Mouse (Mus musculus) hindbrain, embryonic 15.5 days (tissue): ENCODE data around the gene Gm21973. TPM values are rescaled to one million over a fixed set of nuclear protein-coding genes. Genes with fewer than 3 reads are reported as not detected.
A peak's percentile ranks its signal among the peaks of the same experiment; 100 is the strongest.

Experiments used
- ATAC-seq: fragments of 200-750 bp; cut with Nextera tagmentation; 2 replicates; pipeline ENCODE4 v1.8.0; 2017; ENCODE audit warnings: low read depth, moderate number of reproducible peaks, moderate TSS enrichment; ENCODE audit not compliant: low FRiP score
- H3K27ac ChIP-seq: fragments of 300-500 bp; sonication (generic); replicated peaks from 2 replicates; pipeline ENCODE4 v1.5.1; 2015; ENCODE audit warnings: mild to moderate bottlenecking, inconsistent platforms
- H3K27me3 ChIP-seq: fragments of 300-500 bp; sonication (generic); 2 replicates; pipeline ENCODE4 v1.6.1; 2015; ENCODE audit warnings: control low read depth, inconsistent platforms
- H3K36me3 ChIP-seq: fragments of 300-500 bp; sonication (generic); 2 replicates; pipeline ENCODE4 v1.6.1; 2015; ENCODE audit warnings: control low read depth, inconsistent platforms
- H3K4me1 ChIP-seq: fragments of 300-500 bp; sonication (generic); replicated peaks from 2 replicates; pipeline ENCODE4 v1.6.1; 2015; ENCODE audit warnings: control low read depth, inconsistent platforms
- H3K4me2 ChIP-seq: fragments of 300-500 bp; sonication (generic); 2 replicates; pipeline ENCODE4 v1.6.1; 2015; ENCODE audit warnings: moderate library complexity, mild to moderate bottlenecking, inconsistent platforms
- H3K4me3 ChIP-seq: fragments of 300-500 bp; sonication (generic); 2 replicates; pipeline ENCODE4 v1.5.1; 2015; ENCODE audit warnings: mild to moderate bottlenecking, inconsistent platforms
- H3K9ac ChIP-seq: fragments of 300-500 bp; sonication (generic); 2 replicates; pipeline ENCODE4 v1.6.1; 2015; ENCODE audit warnings: inconsistent platforms
- H3K9me3 ChIP-seq: fragments of 300-500 bp; sonication (generic); 2 replicates; pipeline ENCODE4 v1.6.1; 2016; ENCODE audit warnings: control low read depth, inconsistent platforms
- WGBS: fragments of 180-500 bp; shearing (Covaris S2); methylation state at CpG from one replicate; pipeline ENCODE4 v1.1.7; 2015; 5-methylcytosine and 5-hydroxymethylcytosine counted together
- polyA plus RNA-seq: library from polyadenylated mRNA; unstranded; fragments of >200 nt; fragmentation: Nextera tagmentation; extraction: Ambion mirVana; gene quantifications from 2 replicates; pipeline ENCODE4 v1.2.1, GENCODE M21; 2015

The Gm21973 gene
- polyA plus RNA-seq: not detected in 2 replicates

DNA sequence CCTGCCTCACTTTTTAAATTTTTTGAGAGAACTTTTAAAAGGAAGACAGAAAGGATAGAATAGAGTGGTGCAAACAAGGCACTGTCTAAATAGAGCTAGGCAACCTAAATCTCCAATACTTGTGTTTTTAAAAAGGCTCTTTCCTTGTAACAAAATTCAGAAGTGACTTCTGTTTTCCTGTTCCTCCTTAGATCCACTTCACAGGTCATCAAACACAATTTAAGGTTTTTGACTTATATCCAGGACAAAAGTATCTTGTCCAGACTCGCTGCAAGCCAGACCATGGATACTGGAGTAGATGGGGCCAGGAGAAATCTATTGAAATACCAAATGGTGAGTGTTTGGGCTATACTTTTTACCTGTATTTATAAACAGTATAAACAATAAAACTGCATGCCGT lies at the start of gene Gm21973:
Gene Gm21973, plus strand, starts transcription at position 301 of the 400 bp plus-strand sequence.
- no peaks in the 10 kb centered on the region for H3K4me1 ChIP-seq
- H3K27ac ChIP-seq: no peak within 1 kb of the TSS
- H3K9ac ChIP-seq: no peak within 1 kb of the TSS
- H3K27me3 ChIP-seq: no peaks in the 10 kb centered on the region
- no peaks in the 10 kb centered on the region for H3K36me3 ChIP-seq
- no peaks in the 10 kb centered on the region for H3K9me3 ChIP-seq
- H3K4me3 ChIP-seq: no peak within 1 kb of the TSS
- H3K4me2 ChIP-seq: no peak within 1 kb of the TSS
- no peak for ATAC-seq
- 89% methylated on average over 2 of the region's 2 CpGs for WGBS

DNA sequence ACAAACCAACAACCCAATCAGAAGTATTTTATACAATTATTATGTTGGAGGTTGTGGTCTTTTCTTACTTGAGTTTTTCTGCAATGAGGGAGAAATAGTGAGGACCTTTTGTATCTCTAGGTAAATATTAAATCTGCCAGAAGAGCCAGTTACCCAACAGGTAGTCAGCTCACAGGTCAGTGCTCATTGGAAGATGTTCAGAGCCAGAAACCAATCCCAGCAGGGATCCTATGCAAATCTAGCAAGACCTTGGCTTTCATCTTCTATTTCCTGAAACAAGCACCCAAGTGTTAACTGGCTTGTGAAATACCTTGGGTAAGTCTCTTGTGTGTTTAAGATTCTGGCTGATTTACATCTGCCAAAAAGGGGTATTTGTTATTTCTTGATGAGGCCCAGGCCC lies 48.8 kb upstream of the Gm21973 start:
- Histone ChIP-seq H3K4me1 (no peaks in the 10 kb centered on the region), H3K36me3 (no peaks in the 10 kb centered on the region), H3K9me3 (no peaks in the 10 kb centered on the region), H3K4me3 (no peak overlapping the region), H3K27me3 (no peaks in the 10 kb centered on the region), H3K4me2 (no peak overlapping the region), H3K27ac (no peak overlapping the region), H3K9ac (no peak overlapping the region)
- no peak for ATAC-seq

DNA sequence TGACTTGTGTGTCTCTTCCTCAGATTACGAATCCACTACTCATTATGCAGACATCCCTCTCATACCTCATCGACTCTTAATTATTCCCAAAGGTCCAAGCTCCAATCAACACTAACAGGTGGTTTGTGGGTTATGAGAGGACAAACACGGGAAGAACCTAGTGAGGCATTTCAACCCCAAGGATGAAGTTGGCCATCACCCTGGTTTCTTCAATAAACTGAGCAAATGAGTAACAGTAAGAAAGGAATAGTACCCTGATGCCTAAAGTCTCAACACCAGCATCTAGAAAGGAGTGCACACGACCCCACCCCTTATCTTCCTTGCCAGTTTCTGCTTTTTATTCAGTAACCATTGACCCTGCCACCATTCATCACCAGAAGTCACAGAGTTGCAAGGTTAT lies 47.7 kb upstream of the Gm21973 start:
- Histone ChIP-seq H3K36me3 (no peaks in the 10 kb centered on the region), H3K27me3 (no peaks in the 10 kb centered on the region), H3K4me3 (no peak overlapping the region), H3K4me1 (no peaks in the 10 kb centered on the region), H3K9ac (no peak overlapping the region), H3K27ac (no peak overlapping the region), H3K4me2 (no peak overlapping the region), H3K9me3 (no peaks in the 10 kb centered on the region)
- no peak for ATAC-seq
- WGBS: 78% methylated on average over 4 of the region's 4 CpGs

DNA sequence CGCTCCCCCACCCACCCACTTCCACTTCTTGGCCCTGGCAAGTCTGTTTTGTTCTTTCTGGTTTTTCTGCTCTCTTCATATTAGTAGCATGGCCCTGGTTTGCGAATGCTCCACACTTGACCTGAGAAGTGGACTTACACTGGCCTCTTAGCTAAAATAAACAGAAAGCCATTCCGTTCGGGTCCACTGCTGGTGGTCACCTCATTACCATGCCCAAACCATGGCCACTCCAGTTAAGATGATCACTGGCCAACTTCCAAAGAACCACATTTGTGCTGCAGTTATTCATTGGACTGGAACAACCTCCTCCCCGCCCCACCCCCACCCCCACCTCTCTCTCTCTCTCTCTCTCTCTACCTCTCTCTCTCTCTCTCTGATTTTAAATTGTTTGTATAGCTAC lies 43.6 kb upstream of the Gm21973 start:
- H3K27me3 ChIP-seq: no peaks in the 10 kb centered on the region
- no peak overlapping the region for H3K4me3 ChIP-seq
- H3K4me2 ChIP-seq: no peak overlapping the region
- WGBS: 90% methylated on average over 5 of the region's 5 CpGs
- H3K27ac ChIP-seq: no peak overlapping the region
- H3K9ac ChIP-seq: no peak overlapping the region
- no peak for ATAC-seq
- no peaks in the 10 kb centered on the region for H3K4me1 ChIP-seq
- H3K9me3 ChIP-seq: no peaks in the 10 kb centered on the region
- no peaks in the 10 kb centered on the region for H3K36me3 ChIP-seq

DNA sequence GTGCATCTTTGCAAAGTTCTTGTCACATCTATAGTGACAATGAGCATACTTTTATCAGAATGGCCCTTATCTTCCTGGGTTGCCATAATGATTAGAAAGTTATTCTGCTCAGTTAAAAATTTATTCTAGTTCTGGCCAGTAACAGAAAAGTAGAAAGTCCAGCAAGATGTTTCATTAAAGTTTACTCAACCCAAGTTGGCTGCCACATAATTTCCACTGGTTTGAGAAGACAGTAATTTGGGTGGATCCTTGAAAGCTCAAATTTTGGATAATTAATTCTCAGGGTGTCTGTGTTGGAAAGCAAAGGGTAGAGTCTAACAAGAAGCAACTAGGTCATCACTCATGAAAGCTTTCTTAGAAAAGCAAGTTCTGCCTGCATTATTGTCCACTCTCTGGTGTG lies 41.5 kb upstream of the Gm21973 start:
- Histone ChIP-seq H3K4me1 (no peaks in the 10 kb centered on the region), H3K9ac (no peak overlapping the region), H3K27me3 (no peaks in the 10 kb centered on the region), H3K4me3 (no peak overlapping the region), H3K36me3 (no peaks in the 10 kb centered on the region), H3K9me3 (no peaks in the 10 kb centered on the region), H3K27ac (no peak overlapping the region), H3K4me2 (no peak overlapping the region)
- no peak for ATAC-seq

DNA sequence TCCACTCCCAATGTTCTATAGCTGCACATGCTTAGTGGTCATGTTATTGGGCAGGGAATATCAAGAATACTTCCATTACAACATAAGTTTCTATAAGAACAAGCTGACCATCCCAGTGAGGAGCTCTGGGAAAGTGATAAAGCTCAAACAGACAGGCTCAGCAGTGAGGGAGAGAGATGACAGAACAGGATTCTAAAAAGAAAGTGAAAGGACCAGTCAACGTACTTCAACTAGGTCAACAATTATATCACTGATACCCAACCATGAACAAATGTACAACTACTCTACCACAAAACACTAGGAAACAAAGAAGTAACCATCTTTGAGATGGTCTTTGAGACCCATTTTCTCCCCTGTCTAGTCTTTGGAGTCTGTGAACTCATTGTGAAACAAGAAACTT lies 28.6 kb upstream of the Gm21973 start:
- H3K27ac ChIP-seq: no peak overlapping the region
- H3K4me2 ChIP-seq: no peak overlapping the region
- no peaks in the 10 kb centered on the region for H3K9me3 ChIP-seq
- H3K4me1 ChIP-seq: no peaks in the 10 kb centered on the region
- no peak overlapping the region for H3K4me3 ChIP-seq
- WGBS: 80% methylated on average over 1 of the region's 1 CpGs
- H3K36me3 ChIP-seq: no peaks in the 10 kb centered on the region
- H3K9ac ChIP-seq: no peak overlapping the region
- no peaks in the 10 kb centered on the region for H3K27me3 ChIP-seq
- ATAC-seq: no peak

DNA sequence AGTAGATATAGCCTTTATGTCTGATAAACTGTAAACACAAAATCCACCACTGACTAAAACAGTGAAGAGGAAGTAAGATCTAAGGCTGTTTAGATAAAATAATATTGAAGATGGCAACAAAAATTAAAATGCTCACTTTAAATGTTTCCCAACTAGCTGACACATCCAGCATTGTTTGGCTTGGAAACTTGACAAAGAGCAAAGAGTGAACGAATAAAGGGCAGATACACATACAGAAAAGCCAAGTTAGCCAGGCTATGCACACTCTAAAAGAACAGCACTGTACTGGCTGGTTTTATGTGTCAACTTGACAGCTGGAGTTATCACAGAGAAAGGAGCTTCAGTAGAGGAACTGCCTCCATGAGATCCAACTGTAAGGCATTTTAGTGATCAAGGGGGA lies 27.1 kb upstream of the Gm21973 start:
- 70% methylated on average over 1 of the region's 1 CpGs for WGBS
- Histone ChIP-seq H3K4me1 (no peaks in the 10 kb centered on the region), H3K27ac (no peak overlapping the region), H3K27me3 (no peaks in the 10 kb centered on the region), H3K36me3 (no peaks in the 10 kb centered on the region), H3K9me3 (no peaks in the 10 kb centered on the region), H3K4me3 (no peak overlapping the region), H3K4me2 (no peak overlapping the region), H3K9ac (no peak overlapping the region)
- ATAC-seq: no peak

DNA sequence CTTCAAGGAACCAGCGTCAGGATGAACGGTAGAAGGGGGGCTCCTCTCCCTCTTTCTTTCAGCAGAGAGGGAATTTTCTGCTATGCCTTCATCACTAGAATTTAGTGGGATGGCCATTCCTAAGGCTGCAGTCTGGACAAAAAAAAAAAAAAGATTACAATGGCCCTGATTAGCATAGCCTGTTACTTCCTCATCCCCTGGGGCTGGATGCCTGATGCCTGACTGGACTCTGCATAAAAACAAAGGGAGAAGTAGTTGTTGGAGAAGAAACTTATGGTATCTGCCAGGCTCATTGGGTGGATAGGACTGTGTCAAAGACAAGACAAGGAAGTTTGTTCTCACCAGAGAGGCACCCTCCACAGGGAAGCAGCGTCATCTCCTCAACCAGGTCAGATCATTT lies 25.7 kb upstream of the Gm21973 start:
- no peaks in the 10 kb centered on the region for H3K36me3 ChIP-seq
- ATAC-seq: no peak
- H3K27me3 ChIP-seq: no peaks in the 10 kb centered on the region
- WGBS: 56% methylated on average over 3 of the region's 3 CpGs
- no peak overlapping the region for H3K4me2 ChIP-seq
- no peaks in the 10 kb centered on the region for H3K9me3 ChIP-seq
- H3K9ac ChIP-seq: no peak overlapping the region
- no peak overlapping the region for H3K27ac ChIP-seq
- no peaks in the 10 kb centered on the region for H3K4me1 ChIP-seq
- no peak overlapping the region for H3K4me3 ChIP-seq

DNA sequence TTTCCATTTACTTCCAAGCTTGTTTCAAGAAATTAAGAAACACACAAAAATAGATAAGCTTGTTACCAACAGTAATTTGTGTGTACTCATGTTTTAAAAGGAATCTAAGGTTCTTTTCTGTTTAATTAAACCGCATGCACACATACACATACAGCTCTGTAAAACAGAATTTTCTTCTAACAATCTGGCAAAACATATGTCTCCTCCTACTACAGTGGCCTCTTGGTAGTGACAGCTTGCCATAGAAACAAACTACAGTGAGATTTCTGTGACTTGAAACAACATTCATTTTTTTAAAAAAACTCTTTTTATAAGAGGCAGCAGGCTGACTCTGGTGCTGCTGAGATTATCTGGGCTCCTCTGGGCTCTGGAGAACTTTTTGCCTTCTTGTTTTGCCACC lies 18.7 kb upstream of the Gm21973 start:
- H3K4me2 ChIP-seq: no peak overlapping the region
- H3K9ac ChIP-seq: no peak overlapping the region
- no peaks in the 10 kb centered on the region for H3K27me3 ChIP-seq
- H3K9me3 ChIP-seq: no peaks in the 10 kb centered on the region
- 94% methylated on average over 1 of the region's 1 CpGs for WGBS
- H3K4me1 ChIP-seq: no peaks in the 10 kb centered on the region
- no peak overlapping the region for H3K4me3 ChIP-seq
- no peak overlapping the region for H3K27ac ChIP-seq
- ATAC-seq: no peak
- no peaks in the 10 kb centered on the region for H3K36me3 ChIP-seq

DNA sequence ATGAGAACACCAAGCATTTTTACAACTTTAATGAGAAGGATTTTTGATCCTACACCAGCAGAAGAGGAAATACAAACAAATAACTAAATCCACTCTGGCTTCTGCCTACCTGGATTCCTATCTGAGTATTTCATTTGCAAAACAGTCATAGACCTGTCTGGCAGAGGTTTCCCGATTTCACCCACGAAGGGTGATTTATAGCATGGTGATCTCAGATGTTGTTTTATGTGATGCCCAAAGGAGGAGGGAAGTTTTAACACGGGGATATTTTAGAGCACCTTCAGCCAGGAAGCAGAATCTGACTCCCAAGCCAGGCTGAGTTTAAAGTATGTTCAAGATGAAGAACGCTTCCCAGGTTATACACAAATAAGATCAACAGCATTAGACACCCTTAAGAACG lies 13.4 kb upstream of the Gm21973 start:
- 88% methylated on average over 5 of the region's 5 CpGs for WGBS

DNA sequence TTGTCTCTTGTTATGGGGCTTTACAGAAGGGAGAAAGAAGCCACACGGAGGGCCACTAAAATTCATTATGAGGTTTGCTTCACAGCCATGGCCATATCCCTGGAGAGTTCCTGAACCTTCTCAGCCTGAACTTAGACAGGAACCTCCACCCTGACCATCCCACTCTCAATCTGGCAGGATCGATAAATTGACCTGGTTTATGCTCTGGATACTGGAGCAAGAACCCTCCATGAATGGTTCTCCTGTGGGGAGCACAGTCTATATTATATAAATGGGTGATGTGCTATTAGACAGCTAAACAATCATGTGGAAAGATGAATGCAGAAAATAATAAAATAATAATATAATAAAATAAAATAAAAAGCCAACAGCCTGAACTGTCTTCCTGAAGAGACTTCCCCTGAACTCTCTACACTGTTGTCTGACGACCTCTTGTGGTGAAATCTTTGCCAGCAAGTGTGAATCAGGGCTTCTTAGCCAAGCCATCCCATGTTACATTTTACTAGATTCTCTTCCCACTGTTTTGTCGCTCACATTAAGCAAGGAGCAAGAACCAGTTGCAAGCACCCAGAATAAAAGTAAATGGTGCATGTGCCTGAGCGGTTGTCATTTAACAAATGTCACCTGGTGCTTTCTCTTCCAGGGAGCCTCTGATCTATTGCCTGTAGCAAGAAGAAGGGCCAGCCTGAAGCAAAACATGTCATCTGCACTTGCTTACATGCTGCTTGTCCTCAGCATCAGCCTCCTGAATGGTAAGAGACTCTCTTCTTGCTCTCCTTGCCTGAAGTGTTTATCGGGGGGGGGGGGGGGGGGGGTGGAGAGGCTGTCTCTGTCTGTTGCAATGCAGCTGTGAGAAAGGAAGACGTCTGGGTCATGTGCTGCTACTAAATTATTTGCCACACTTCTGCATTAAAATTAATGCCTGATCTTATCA lies 11.4 kb upstream of the Gm21973 start:
- no peaks in the 10 kb centered on the region for H3K36me3 ChIP-seq
- no peak overlapping the region for H3K4me2 ChIP-seq
- H3K9me3 ChIP-seq: no peaks in the 10 kb centered on the region
- ATAC-seq: peak; percentile 84
- H3K27me3 ChIP-seq: no peaks in the 10 kb centered on the region
- 53% methylated on average over 6 of the region's 7 CpGs for WGBS
- no peak overlapping the region for H3K9ac ChIP-seq
- no peaks in the 10 kb centered on the region for H3K4me1 ChIP-seq
- no peak overlapping the region for H3K27ac ChIP-seq
- no peak overlapping the region for H3K4me3 ChIP-seq

More for the DNA sequence above, 13.4 kb upstream of the Gm21973 start:
- Histone ChIP-seq H3K9ac (no peak overlapping the region), H3K27ac (no peak overlapping the region), H3K4me3 (no peak overlapping the region), H3K27me3 (no peaks in the 10 kb centered on the region), H3K4me2 (no peak overlapping the region), H3K9me3 (no peaks in the 10 kb centered on the region), H3K4me1 (no peaks in the 10 kb centered on the region), H3K36me3 (no peaks in the 10 kb centered on the region)
- ATAC-seq: no peak

DNA sequence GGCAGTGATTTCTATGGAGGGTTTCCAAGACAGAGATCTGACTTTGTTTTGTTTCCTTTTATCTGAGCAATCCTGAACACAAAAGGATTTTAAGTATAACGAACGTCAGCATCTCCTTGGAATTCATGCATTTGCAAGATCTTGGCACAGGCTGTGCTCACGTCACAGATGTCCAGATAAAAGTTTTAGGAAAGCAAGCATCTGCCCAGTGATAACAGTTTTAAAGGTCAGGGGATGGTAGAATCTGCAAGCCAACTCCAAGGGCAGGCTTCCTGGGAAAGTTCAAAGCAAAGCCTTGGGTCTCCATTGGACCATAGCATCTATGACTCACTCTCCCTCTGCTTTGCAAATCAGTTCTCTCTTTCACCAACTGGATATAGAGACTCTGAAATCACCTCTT lies 5.4 kb downstream of the Gm21973 start:
- Histone ChIP-seq H3K4me2 (no peak overlapping the region), H3K9me3 (no peaks in the 10 kb centered on the region), H3K4me3 (no peak overlapping the region), H3K9ac (no peak overlapping the region), H3K27ac (no peak overlapping the region), H3K36me3 (no peaks in the 10 kb centered on the region), H3K27me3 (no peaks in the 10 kb centered on the region), H3K4me1 (no peaks in the 10 kb centered on the region)
- ATAC-seq: no peak
- 86% methylated on average over 3 of the region's 3 CpGs for WGBS

DNA sequence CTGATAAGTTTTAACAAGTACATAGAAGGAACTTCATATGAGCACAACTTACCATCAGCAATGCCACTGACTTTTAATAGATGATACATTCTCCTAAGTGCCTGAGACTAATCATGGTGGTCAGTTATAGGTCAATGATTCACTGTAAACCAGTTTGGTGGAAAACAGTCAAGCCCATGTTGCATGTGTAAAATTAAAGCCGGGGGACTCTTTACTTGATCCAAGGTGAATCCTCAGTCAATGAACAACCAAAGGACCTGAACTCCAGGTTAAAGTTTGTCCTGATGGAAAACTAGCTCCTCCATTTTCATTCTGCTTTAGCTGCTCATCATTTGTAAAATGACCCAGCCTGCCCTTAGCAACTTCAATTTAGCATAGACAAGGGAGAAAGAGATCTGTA lies 7.4 kb downstream of the Gm21973 start:
- WGBS: 98% methylated on average over 1 of the region's 1 CpGs
- ATAC-seq: no peak
- no peaks in the 10 kb centered on the region for H3K36me3 ChIP-seq

More for the DNA sequence above, 7.4 kb downstream of the Gm21973 start:
- Histone ChIP-seq H3K27ac (no peak overlapping the region), H3K4me1 (no peaks in the 10 kb centered on the region), H3K4me2 (no peak overlapping the region), H3K27me3 (no peaks in the 10 kb centered on the region), H3K9ac (no peak overlapping the region), H3K9me3 (no peaks in the 10 kb centered on the region), H3K4me3 (no peak overlapping the region)
